Mouse (Mus musculus) skeletal muscle tissue, adult 2 months (tissue): ENCODE results near the gene Tesk2.
A peak's percentile ranks its signal among the peaks of the same experiment; 100 is the strongest.
"Not testable (repeated sequence)": the region's sequence is repeated elsewhere in the genome, so short reads cannot be mapped to it uniquely, and the experiment has no call there.

Experiments used
- DNase-seq: peaks from one replicate; pipeline ENCODE4 v3.0.0-alpha.2; 2012; ENCODE audit warnings: low read depth, low spot score

The Tesk2 gene

DNA sequence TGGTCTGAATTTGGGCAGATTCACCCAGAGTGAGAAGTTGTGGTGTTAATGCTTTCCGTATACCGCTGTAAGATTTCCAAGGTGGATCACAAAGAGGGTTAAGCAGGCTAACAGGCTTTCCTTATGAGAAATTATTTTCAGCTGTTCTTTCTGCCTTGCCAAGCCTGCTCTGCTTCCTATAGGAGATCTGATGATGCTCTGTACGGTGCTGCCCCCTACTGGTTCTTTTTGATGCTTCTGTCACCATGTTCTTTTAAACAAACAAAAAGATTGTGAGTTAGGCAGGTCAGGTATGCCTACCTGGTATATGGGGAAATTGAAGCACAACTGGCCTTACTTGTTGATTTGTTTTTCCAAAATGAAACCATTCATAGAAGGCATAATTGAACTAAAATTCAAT is 68.2 kb downstream of the Tesk2 start:
- peak; percentile 74 for DNase-seq

DNA sequence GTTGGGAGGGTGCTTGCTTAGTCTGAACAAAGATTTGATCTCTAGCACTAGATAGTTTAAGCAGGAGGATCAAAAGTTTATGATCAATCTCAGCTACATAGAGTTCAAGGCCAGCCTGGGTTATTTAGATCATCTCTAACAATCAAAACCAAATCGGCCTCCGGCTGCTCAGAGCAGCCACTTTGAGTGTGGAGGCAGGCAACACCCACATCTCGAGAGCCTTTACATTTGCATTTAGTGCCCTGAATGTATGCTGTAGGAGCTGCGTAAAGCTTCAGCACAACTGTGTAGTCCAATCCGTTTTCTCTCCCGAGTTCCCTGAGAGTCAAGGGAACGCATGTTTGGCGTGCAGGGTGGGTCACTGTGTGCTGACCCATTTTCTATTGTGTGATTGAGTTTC is 71.7 kb downstream of the Tesk2 start:
- DNase-seq = no peak

DNA sequence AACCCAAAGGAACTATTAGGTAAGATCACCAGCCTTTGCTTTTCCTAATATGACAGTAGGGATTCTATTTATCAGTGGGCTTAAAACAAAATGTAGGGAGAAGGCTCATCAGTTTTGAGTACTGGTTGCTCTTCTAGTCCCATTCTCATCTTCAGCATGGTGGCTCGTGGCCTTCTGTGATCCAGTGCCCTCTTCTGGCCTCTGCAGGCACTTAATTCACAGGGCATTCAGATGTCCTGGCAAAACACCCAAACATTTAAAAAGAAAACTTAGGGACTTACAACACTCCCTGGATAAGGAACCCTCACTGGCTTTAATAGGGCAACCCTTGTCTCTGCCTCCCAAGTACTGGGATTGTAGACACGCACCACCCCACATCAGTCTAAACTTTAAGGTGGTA is 73.5 kb downstream of the Tesk2 start:
- DNase-seq = no peak

DNA sequence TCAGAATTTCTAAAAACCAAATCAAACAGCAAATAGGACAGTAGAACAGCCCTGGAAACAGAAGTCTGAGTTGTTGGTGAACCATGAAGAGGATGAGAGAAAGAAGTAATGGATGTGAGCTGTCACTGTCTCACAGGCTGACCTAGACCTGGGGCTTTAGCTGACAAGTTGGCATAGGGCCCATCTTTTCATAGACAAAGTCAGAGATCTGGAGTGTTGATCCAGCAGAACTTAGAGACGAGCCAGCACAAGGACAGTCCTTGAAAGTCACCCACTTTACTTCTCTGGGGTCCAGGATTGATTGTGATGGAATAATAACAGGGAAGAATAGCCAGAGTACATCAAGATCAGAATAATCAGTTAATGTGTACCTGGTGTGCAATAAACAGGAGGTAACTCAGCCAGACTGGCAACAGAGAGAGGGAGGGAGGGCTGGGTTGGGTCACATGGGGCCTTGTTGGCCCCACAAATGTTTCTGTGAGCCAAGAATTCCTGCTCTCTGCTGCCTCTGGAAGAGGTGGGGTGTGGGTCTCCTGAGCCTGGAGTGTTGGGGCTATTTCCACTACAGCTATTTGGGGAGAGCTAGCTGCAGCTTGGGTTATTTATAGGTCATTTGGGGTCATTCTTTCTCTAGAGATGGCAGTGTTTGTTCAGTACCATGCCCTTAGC is 75.8 kb downstream of the Tesk2 start:
- DNase-seq = peak; percentile 62

- no peak for DNase-seq
Measured at GRCm38 (mm10) chr4:116799901-116800300, 79.2 kb downstream of the Tesk2 start.

DNA sequence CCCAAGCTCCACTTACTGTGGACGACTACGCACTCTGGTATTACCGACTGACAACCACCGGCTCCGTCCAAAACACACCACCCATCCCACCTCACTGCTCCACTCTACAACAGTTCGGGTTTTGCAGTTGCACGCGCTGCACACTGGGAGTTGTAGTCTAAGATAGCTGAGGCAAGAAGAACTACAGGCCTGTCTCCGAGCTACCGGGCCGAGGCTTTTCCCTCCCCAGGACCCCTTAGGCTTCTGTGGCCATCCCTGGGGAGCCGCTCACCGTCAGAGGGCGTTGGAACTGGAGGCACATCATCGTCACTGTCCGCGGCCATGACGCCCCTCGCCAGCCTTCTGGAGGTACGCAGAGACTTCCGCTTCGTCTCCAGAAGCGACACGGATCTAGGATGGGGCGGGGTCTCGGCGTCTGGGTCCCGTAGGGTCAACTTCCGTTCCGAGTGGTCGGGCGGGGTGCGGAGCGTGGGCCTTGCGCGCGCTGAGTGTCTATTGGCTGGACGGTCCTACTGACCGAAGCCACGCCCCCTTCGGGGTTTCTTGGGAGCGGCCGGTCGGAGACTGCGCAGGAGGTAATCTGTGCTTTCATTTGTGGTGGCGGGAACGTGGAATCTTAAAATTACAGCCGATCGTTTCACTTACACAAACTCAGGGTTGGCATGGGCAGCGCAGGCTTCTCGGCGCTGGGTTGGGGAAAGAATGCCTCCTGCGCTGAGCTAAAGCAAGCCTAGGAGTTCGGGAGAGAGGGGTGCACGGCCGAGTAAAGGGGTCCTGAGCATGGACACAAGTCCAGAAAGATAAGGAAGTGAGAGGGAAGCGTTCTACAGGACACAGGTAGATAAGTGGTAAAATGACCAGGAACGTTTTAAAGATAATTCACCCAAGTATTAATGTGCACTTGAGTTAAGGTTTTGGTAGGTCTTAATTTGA is 86.7 kb downstream of the Tesk2 start, which contains the start of the genes Toe1 and Mutyh:
Toe1 (minus strand) TSS at position 444 of the 933 bp plus-strand sequence.
Mutyh (plus strand) TSS at position 527 of the 933 bp plus-strand sequence.
- DNase-seq = peak; percentile 94

- no peak for DNase-seq
Measured at GRCm38 (mm10) chr4:116811012-116811411, 90.3 kb downstream of the Tesk2 start.

DNA sequence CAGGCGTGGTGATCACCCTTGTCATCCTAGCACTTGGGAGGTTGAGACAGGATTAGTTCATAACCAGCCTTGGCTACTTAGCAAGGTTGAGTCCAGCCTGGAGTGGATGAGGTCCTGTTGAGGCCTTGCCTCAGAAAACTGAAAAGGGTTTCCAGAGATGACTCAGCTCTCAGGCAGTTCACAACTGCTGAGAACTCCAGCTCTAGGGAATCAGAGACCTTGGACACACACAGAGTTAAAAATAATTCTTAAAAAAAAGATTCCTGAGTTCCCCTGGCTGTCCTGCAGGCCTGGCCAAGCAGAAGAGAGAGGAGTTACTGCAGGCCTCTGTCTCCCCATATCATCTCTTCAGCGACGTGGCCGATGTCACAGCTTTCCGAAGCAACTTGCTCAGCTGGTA is 94.5 kb downstream of the Tesk2 start:
- peak; percentile 49 for DNase-seq

DNA sequence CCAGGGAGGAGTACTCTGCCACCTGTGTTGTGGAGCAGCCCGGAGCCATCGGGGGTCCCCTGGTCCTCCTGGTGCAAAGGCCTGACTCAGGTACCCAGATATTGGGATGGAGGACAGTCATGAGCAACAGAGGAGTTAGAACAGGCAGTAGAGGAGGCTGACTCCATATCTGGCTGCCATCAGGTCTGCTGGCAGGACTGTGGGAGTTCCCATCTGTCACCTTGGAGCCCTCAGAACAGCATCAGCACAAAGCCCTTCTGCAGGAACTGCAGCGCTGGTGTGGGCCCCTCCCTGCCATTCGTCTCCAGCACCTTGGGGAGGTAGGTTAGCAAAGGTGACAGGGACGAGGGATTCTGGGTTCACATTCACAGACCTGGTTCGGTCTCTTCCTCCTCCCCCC is 96.7 kb downstream of the Tesk2 start:
- no peak for DNase-seq

DNA sequence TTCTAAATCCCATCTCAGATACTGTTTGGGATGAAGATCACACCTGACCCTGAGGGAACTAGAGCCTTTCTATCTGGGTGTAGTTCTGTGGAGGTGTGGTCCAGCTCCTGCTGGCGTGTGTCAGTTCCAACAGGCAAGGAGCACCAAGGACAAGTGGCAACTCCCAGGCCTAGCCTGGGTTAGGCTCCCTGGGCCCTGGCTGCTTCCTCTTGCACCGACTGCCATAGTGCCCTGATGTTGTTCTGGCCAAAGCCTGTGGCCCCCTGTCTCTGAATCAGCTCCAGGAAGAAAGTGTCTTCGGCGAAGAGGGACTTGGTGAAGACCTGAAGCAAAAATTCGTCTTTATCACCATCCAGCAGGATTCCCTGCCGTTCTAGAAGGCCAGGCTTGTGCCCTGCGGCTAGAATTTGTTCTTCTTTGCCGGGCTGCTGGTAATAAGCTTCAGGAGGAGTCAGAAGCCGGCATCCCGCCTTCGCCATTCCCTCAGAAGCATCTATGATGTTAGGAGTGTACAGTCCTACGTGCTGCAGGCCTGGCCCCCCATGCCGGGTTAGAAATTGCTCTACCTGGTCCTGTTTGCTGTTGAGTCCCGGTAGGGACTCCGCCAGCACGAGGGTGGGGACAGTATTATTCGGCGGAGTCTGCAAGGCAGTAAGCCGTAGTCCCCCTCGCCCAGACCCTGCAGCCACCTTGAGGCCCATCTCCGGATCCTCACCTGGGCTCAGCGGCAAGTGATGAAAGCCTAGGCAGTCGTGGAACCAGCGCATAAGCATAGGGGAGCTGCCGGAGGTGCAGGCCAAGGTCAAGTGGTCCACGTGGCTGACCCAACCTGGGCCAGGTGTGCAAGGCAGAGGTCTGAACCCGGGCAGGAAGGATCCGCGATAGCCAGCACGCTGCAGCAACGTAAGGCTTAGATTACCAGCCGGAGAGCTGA is 99.5 kb downstream of the Tesk2 start:
- no peak for DNase-seq

DNA sequence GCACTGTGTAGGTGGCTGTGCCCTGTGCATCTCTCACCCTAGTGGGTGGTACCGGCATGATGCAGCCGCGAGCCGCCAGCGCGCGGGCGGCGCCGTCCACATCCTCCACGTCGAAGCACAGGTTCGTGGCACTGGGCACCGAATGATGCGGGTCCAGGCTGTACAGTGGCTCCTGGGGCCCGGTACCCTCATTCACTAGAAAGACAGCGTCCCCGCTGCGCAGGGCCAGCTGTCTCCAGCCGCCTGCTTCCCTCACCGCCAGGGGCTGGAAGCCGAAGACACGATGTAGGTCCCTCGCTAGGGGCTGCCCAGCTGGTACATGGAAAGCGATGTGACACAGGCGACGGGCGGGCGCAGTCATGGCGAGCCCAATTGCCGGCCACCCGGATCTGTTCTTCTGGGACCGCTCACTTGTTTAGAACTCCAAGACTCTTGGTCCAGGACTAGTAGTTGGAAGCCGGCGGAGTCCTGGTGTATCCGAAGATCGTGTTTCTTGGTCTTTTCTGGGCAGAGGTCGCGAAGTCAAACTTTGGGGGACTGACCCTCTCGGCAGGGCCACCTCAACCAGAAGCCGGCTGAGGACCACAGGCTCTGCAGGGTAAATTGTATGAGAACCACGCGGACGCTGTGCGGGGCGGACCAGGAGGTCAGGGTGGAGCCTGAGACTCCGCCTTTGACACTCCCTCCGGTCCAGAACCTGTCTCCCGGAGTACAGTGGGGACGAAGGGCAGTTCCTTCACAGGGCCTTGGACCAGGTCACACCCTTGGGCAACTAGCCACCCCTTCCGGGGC is 100.3 kb downstream of the Tesk2 start:
- DNase-seq = peak; percentile 72

DNA sequence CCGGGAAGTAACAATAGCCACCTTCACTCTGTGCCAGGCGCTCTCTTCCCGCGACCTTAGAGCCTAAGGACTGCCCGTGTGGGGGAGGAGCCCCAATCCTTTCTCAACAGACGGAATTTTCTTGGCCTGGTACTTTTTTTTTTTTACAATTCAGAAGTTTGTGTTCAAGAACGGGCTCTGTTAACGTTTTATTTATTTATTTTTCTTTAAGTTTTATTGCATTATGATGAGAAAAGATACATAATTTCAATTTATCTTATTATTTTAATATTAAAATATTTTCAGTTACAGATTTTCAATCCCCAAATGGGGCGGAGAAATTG is 100.9 kb downstream of the Tesk2 start, which contains the start of gene Hpdl:
Hpdl (minus strand) TSS at position 14 of the 323 bp plus-strand sequence.
- DNase-seq = no peak

DNA sequence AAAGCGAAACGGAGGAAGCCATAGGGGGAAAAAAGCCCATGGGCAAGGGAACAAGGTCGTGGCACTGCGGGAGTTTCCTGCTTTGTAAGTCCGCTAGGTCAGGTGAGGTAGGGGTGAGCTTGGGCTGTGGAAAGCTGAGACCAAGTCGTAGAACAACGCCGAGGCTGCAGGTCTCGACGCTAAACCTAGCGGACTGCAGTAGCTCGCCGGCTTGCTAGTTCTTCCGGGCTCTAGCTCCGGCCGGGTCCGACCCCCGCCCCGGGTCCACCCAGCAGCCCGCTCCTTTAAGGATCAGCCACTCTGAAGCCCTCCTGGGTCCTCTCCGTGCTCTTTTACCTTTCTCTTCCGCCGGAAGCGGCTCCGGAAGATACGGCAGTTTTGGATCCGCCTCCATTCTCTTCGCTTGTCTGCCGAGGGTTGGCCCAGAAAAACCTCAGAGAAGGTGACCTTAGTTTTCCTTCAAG is 103.8 kb downstream of the Tesk2 start:
- DNase-seq = peak; percentile 71

GRCm38 (mm10) chr4:116827819-116828218 is 107.1 kb downstream of the Tesk2 start:
- DNase-seq = peak; percentile 64

DNA sequence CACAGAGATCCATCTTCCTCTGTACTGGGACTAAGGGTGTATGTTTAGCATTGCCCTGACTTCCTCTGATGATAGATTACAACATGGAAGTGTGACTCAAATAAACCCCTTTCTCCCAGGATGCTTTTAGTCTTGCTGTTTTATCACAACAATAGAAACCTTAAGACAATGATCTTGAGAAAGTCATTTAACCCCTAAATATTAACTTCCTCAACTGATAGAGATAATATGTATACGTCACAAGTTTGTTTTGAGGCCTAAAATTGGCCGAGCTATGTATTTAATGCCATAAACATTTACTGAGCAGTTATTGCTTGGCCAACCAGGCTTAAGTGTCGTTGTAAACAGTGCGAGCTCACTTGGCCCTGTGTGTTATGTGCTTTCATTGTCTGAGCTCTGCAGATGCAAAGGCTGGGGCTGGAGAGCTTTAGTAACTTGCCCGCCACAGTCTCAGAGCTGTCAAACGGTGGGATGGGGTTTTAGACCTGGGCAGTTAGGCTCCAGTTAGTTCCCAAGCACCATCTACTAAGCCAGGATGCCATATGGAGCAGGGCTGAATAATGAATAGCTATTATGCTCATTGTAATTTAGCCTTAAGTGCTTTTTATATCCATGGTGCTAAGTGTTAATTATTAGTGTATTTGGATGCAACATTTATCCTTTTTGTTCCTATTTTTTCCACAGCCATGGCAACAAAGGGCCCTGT is 108.8 kb downstream of the Tesk2 start:
- no peak for DNase-seq

- no peak for DNase-seq
Measured at GRCm38 (mm10) chr4:116830070-116830368, 109.3 kb downstream of the Tesk2 start.

- DNase-seq = no peak
Measured at GRCm38 (mm10) chr4:116838999-116839398, 118.3 kb downstream of the Tesk2 start.

DNA sequence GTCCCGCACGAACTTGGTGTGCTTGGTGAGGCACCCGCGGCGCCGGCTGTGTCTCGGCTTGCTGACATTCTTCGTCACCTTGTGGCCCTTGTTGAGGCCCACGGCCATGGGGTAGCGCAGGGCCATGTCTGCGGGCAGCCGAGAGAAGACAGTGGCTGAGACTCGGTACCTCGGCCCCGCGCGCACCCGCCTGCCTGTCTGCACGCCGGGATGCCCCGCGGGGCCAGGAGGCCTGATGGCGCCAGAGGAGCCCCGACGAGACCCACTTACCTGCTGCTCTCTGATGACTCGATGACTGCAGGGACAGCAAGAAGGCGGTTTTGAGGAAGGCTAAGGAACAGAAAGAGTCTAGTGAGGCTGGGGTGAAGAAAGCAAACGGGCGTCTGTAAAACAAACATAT is 119.3 kb downstream of the Tesk2 start:
- not testable (repeated sequence) for DNase-seq

- DNase-seq = no peak
Measured at GRCm38 (mm10) chr4:116840841-116841240, 120.1 kb downstream of the Tesk2 start.

- DNase-seq = no peak
Measured at GRCm38 (mm10) chr4:116844324-116844723, 123.6 kb downstream of the Tesk2 start.
